ENCODE assay signal across 8 mouse cellular contexts in the genomic region with DNA sequence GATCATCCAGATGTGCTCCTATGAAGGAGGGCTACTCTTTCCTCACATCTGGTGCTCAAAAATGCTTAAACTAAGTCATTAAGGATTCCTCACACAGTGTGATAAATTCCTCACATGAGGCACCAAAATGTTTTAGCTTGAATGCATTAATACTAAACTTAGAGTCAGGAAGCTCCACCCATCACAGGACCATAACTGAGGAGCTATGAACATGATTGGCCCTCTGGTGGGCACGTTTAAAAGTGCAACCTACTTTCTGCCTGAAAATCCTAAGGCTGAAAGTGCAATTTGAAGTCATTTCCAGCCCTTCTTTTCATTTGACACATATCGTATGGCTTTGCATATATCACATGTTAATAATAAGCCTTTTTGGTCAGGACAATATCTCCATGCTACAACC.
A peak's percentile ranks its signal among the peaks of the same experiment; 100 is the strongest.
DNase-seq lines count a peak whose midpoint lies in the region; ATAC-seq and TF ChIP-seq lines count a peak whose summit lies in the region.

No protein-coding gene starts in this region.

- POLR2A ChIA-PET in Patski (lab: Charles Lee): no interaction called here

- peak; percentile 17 for ATAC-seq in Patski
- ATAC-seq in liver, postnatal 0 days: no peak

- H3K4me3 ChIP-seq in liver, postnatal 0 days (ENCODE audit: low read depth, low read length): no peak overlapping the region

- no peak overlapping the region for H3K27ac ChIP-seq in liver, postnatal 0 days (ENCODE audit: low read depth)

- 23% methylated on average over 2 of the region's 2 CpGs for WGBS in liver, postnatal 0 days (ENCODE audit: insufficient replicate concordance)

- peak; percentile 65 for TF ChIP-seq CTCF in Patski (IDR thresholded peaks at IDR 0.05)
- peak; percentile 74 for TF ChIP-seq CTCF in liver, postnatal 0 days (IDR thresholded peaks at IDR 0.05; ENCODE audit: low read depth)

- no peaks in the 10 kb centered on the region for H3K36me3 ChIP-seq in liver, postnatal 0 days (replicated peaks; ENCODE audit: insufficient read depth, low read length)

- no peak for TF ChIP-seq EP300 in liver, postnatal 0 days (IDR thresholded peaks at IDR 0.05; ENCODE audit: low read depth)

- in situ Hi-C loops in Patski (cut with MboI; ENCODE audit: low pct_unique_long_range_greater_than_20kb): no loop called here

- DNase-seq in adrenal gland, adult 18-20 months (ENCODE audit: low spot score in 2 of 2): peak; percentile 5 to 37
- no peak for DNase-seq in adrenal gland, postnatal 4 days (ENCODE audit: low spot score in 2 of 2)
- DNase-seq in layer of hippocampus, adult 11-12 months (ENCODE audit: low spot score): peak; percentile 26
- DNase-seq in layer of hippocampus, adult 9-10 months (ENCODE audit: low spot score): no peak
- no peak for DNase-seq in Patski (ENCODE audit: low read depth, low spot score)
- DNase-seq in forelimb bud, embryonic 11.5 days (ENCODE audit: low read depth, low spot score): peak; percentile 44
- peak; percentile 54 for DNase-seq in liver, postnatal 0 days
- peak; percentile 40 to 68 for DNase-seq in spleen, postnatal 4 days (ENCODE audit: low spot score in 2 of 2)

- no peaks in the 10 kb centered on the region for H3K27me3 ChIP-seq in Patski
- H3K27me3 ChIP-seq in liver, postnatal 0 days (ENCODE audit: insufficient read depth, low read length): no peaks in the 10 kb centered on the region

- CTCF ChIA-PET in Patski (lab: Charles Lee): interaction anchor here (1.0 to 1.7 kb wide), 5 partner anchors 10 to 68 kb away, joined by 3 to 4 read pairs (median 3); no protein-coding TSS in a partner anchor

- H3K4me2 ChIP-seq in liver, postnatal 0 days (ENCODE audit: low read depth, low read length): no peak overlapping the region

- no peak overlapping the region for H3K9ac ChIP-seq in liver, postnatal 0 days (replicated peaks)

- H3K4me1 ChIP-seq in liver, postnatal 0 days (ENCODE audit: insufficient read depth): 0 out of 2 replicates have a peak, but pooled peaks cover 2% of the 10 kb centered on the region

- no peaks in the 10 kb centered on the region for H3K9me3 ChIP-seq in liver, postnatal 0 days (ENCODE audit: low read length)

Comparison
In these comparisons a context has a peak if more than half of its experiments do, and no peak if none do; other contexts are left out.
1. DNase-seq: peak in adrenal gland, adult 18-20 months (2 of 2), layer of hippocampus, adult 11-12 months (single experiment), forelimb bud, embryonic 11.5 days (single experiment), liver, postnatal 0 days (single experiment) and spleen, postnatal 4 days (2 of 2); none in adrenal gland, postnatal 4 days (0 of 2), layer of hippocampus, adult 9-10 months (single experiment) and Patski (single experiment).